Mouse (Mus musculus) liver, adult 2 months (tissue): ENCODE data around the gene Nudt17. TPM values are rescaled to one million over a fixed set of nuclear protein-coding genes. Genes with fewer than 3 reads are reported as not detected.
"Not testable (repeated sequence)": the region's sequence is repeated elsewhere in the genome, so short reads cannot be mapped to it uniquely, and the experiment has no call there.

Experiments
- DNase-seq: peaks from one replicate; pipeline ENCODE4 v3.0.0-alpha.2; 2011; ENCODE audit warnings: low read depth, low spot score; ENCODE audit errors: extremely low read depth
- H3K27ac ChIP-seq: fragments of 200-500 bp; replicated peaks from 2 replicates; pipeline ENCODE4 v1.5.1; 2012; ENCODE audit warnings: low read depth, mild to moderate bottlenecking, control low read depth, inconsistent platforms, low read length; ENCODE audit not compliant: insufficient read depth
- H3K27me3 ChIP-seq: fragments of 200-500 bp; 2 replicates; pipeline ENCODE4 v1.6.1; 2012; ENCODE audit warnings: mild to moderate bottlenecking, moderate library complexity, low read length, inconsistent platforms; ENCODE audit not compliant: control insufficient read depth, insufficient read depth
- H3K36me3 ChIP-seq: fragments of 200-500 bp; 2 replicates; pipeline ENCODE4 v1.6.1; 2012; ENCODE audit warnings: low read length, inconsistent platforms; ENCODE audit not compliant: control insufficient read depth, insufficient read depth
- H3K4me1 ChIP-seq: fragments of 200-500 bp; 2 replicates; pipeline ENCODE4 v1.6.1; 2011; ENCODE audit warnings: low read length; ENCODE audit not compliant: control insufficient read depth, insufficient read depth
- H3K4me3 ChIP-seq: fragments of 200-500 bp; 2 replicates; pipeline ENCODE4 v1.5.1; 2011; ENCODE audit warnings: low read depth, mild to moderate bottlenecking, control low read depth, low read length, moderate library complexity; ENCODE audit not compliant: insufficient read depth
- H3K79me2 ChIP-seq: fragments of 200-500 bp; 2 replicates; pipeline ENCODE4 v1.6.1; 2012; ENCODE audit warnings: inconsistent platforms, mild to moderate bottlenecking, low read length, moderate library complexity; ENCODE audit not compliant: control insufficient read depth, insufficient read depth
- H3K9ac ChIP-seq: fragments of 200-500 bp; 2 replicates; pipeline ENCODE4 v1.6.1; 2012; ENCODE audit warnings: low read depth, mild to moderate bottlenecking, control low read depth, inconsistent platforms, low read length
- CTCF ChIP-seq: fragments of 200-500 bp; IDR thresholded peaks from 2 replicates; pipeline ENCODE4 v1.5.1; 2011; ENCODE audit warnings: low read depth, low read length, control low read depth
- POLR2A ChIP-seq: fragments of 200-500 bp; IDR thresholded peaks from 2 replicates; pipeline ENCODE4 v1.6.1; 2011; ENCODE audit warnings: low read length, control low read depth; ENCODE audit not compliant: insufficient read depth; ENCODE audit errors: extremely low read depth
- WGBS: fragments of 180-500 bp; shearing (Covaris S2); methylation state at CpG from one replicate; pipeline ENCODE4 v1.1.7; 2018; 5-methylcytosine and 5-hydroxymethylcytosine counted together
- polyA plus RNA-seq: library from polyadenylated mRNA; depleted of rRNA; stranded (reverse); fragments of >200 nt; gene quantifications from 2 replicates; pipeline ENCODE4 v1.2.3, GENCODE M21; 2012; rRNA removed
- total RNA-seq: library from RNA; depleted of rRNA; stranded (reverse); fragments of >200 nt; gene quantifications from 2 replicates; pipeline ENCODE4 v1.2.3, GENCODE M21; 2014; rRNA removed

Nudt17 gene
- 0.20 and 0.28 TPM in 2 replicates for total RNA-seq
- 0.16 and 0.69 TPM in 2 replicates for polyA plus RNA-seq

- no peaks in the 10 kb centered on the region for H3K79me2 ChIP-seq
- no peaks in the 10 kb centered on the region for H3K27me3 ChIP-seq
- H3K9ac ChIP-seq, result peak within 1 kb of the TSS; percentile 79
- H3K4me1 ChIP-seq, result no peaks in the 10 kb centered on the region
- H3K36me3 ChIP-seq, result peaks cover 27% of the 10 kb centered on the region
- 5% methylated on average over 42 of the region's 42 CpGs for WGBS
- no peak within 1 kb of the TSS for H3K27ac ChIP-seq
- H3K4me3 ChIP-seq, result peak within 1 kb of the TSS; percentile 66; the same call in 1 of the 2 replicates
- peak; percentile 29 for DNase-seq
- no peak for TF ChIP-seq POLR2A
- TF ChIP-seq CTCF, result peak; percentile 89
Observed at GRCm38 (mm10) chr3:96707903-96708683, at the start of gene Nudt17. Gene Nudt17 (minus strand): TSS chr3:96708562.

GRCm38 (mm10) chr3:96757691-96758090 is 49.3 kb upstream of the Nudt17 start:
- no peak for DNase-seq
- Histone ChIP-seq H3K9ac (no peak overlapping the region), H3K4me3 (no peak overlapping the region), H3K27me3 (no peaks in the 10 kb centered on the region), H3K27ac (no peak overlapping the region), H3K36me3 (peaks cover 7% of the 10 kb centered on the region; the same call in 1 of the 2 replicates), H3K4me1 (peaks cover 2% of the 10 kb centered on the region; the same call in 1 of the 2 replicates), H3K79me2 (peaks cover 8% of the 10 kb centered on the region; the same call in 1 of the 2 replicates)
- no peak for TF ChIP-seq CTCF
- TF ChIP-seq POLR2A, result no peak
- 83% methylated on average over 7 of the region's 7 CpGs for WGBS

DNA sequence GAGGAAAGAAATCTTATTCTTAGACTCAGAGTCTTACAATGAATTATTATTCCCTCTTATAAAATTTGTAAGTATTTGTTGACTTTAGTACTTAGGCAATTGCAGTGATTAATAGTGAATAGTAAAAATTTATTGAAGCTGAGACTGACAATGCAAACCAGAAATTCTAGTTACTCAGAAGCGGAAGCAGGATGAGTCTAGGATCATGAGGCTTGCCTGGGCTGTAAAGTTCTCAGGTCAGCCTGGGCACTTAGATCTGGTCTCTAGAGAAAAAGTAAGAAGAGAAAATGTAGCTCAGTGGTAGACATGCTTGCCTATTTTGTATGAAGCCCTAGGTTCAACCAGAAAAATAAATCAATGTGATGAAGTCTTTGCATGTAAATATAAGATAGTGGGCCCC is 47.6 kb upstream of the Nudt17 start:
- no peak for DNase-seq
- no peak overlapping the region for H3K4me3 ChIP-seq
- 98% methylated on average over 1 of the region's 1 CpGs for WGBS
- H3K79me2 ChIP-seq, result no peaks in the 10 kb centered on the region; the same call in 1 of the 2 replicates
- peaks cover 7% of the 10 kb centered on the region; the same call in 1 of the 2 replicates for H3K36me3 ChIP-seq
- no peaks in the 10 kb centered on the region for H3K27me3 ChIP-seq
- no peak for TF ChIP-seq POLR2A
- no peak for TF ChIP-seq CTCF
- H3K4me1 ChIP-seq, result peaks cover 2% of the 10 kb centered on the region; the same call in 1 of the 2 replicates
- no peak overlapping the region for H3K9ac ChIP-seq
- H3K27ac ChIP-seq, result no peak overlapping the region

GRCm38 (mm10) chr3:96746829-96747228 is 38.5 kb upstream of the Nudt17 start:
- no peak overlapping the region for H3K9ac ChIP-seq
- no peak for TF ChIP-seq POLR2A
- 68% methylated on average over 1 of the region's 1 CpGs for WGBS

GRCm38 (mm10) chr3:96744348-96744747 is 36.0 kb upstream of the Nudt17 start:
- TF ChIP-seq POLR2A (no peak), CTCF (no peak)
- no peak overlapping the region for H3K27ac ChIP-seq
- peaks cover 16% of the 10 kb centered on the region for H3K79me2 ChIP-seq
- peaks cover 4% of the 10 kb centered on the region for H3K4me1 ChIP-seq
- no peaks in the 10 kb centered on the region for H3K36me3 ChIP-seq
- H3K4me3 ChIP-seq, result no peak overlapping the region
- WGBS, result 86% methylated on average over 3 of the region's 3 CpGs
- no peak for DNase-seq
- no peak overlapping the region for H3K9ac ChIP-seq
- no peaks in the 10 kb centered on the region for H3K27me3 ChIP-seq

More at GRCm38 (mm10) chr3:96746829-96747228, 38.5 kb upstream of the Nudt17 start:
- H3K79me2 ChIP-seq, result peaks cover 14% of the 10 kb centered on the region
- peaks cover 4% of the 10 kb centered on the region for H3K4me1 ChIP-seq
- H3K27me3 ChIP-seq, result no peaks in the 10 kb centered on the region
- no peak overlapping the region for H3K27ac ChIP-seq
- H3K36me3 ChIP-seq, result no peaks in the 10 kb centered on the region
- no peak for DNase-seq
- H3K4me3 ChIP-seq, result no peak overlapping the region

GRCm38 (mm10) chr3:96740279-96740678 is 31.9 kb upstream of the Nudt17 start:
- not testable (repeated sequence) for DNase-seq, H3K27me3 ChIP-seq, H3K9ac ChIP-seq, H3K27ac ChIP-seq, H3K36me3 ChIP-seq, H3K4me3 ChIP-seq
- H3K4me1 ChIP-seq, result peaks cover 15% of the 10 kb centered on the region
- H3K79me2 ChIP-seq, result peaks cover 20% of the 10 kb centered on the region; the same call in 1 of the 2 replicates
